Mouse (Mus musculus) liver, embryonic 16.5 days (tissue): ENCODE measurements around the gene Gm13288. TPM values are rescaled to one million over a fixed set of nuclear protein-coding genes. Genes with fewer than 3 reads are reported as not detected.
"Not testable (repeated sequence)": the region's sequence is repeated elsewhere in the genome, so short reads cannot be mapped to it uniquely, and the experiment has no call there.

Experiments used
- ATAC-seq: fragments of 200-750 bp; cut with Nextera tagmentation; 2 replicates; pipeline ENCODE4 v1.8.0; 2017; ENCODE audit warnings: low read depth, mild to moderate bottlenecking, moderate number of reproducible peaks, moderate library complexity
- H3K27ac ChIP-seq: fragments of 300-500 bp; sonication (generic); 2 replicates; pipeline ENCODE4 v1.5.1; 2014; ENCODE audit warnings: mild to moderate bottlenecking, low read length
- H3K27me3 ChIP-seq: fragments of 300-500 bp; sonication (generic); 2 replicates; pipeline ENCODE4 v1.6.1; 2014; ENCODE audit warnings: low read depth, low read length, mixed read lengths; ENCODE audit not compliant: control insufficient read depth, insufficient read depth
- H3K36me3 ChIP-seq: fragments of 300-500 bp; sonication (generic); 2 replicates; pipeline ENCODE4 v1.6.1; 2014; ENCODE audit warnings: mild to moderate bottlenecking; ENCODE audit not compliant: control insufficient read depth, insufficient read depth
- H3K4me1 ChIP-seq: fragments of 300-500 bp; sonication (generic); 2 replicates; pipeline ENCODE4 v1.6.1; 2014; ENCODE audit warnings: low read depth, low read length, mixed read lengths; ENCODE audit not compliant: control insufficient read depth
- H3K4me2 ChIP-seq: fragments of 300-500 bp; sonication (generic); 2 replicates; pipeline ENCODE4 v1.6.1; 2014; ENCODE audit warnings: low read depth, low read length, mixed read lengths
- H3K4me3 ChIP-seq: fragments of 300-500 bp; sonication (generic); 2 replicates; pipeline ENCODE4 v1.5.1; 2014; ENCODE audit warnings: low read depth, mild to moderate bottlenecking, low read length
- H3K9ac ChIP-seq: fragments of 300-500 bp; sonication (generic); 2 replicates; pipeline ENCODE4 v1.6.1; 2014; ENCODE audit warnings: low read depth, low read length
- H3K9me3 ChIP-seq: fragments of 300-500 bp; sonication (generic); replicated peaks from 2 replicates; pipeline ENCODE4 v1.6.1; 2016; ENCODE audit warnings: low read length; ENCODE audit not compliant: control insufficient read depth
- WGBS: fragments of 180-500 bp; shearing (Covaris S2); extraction: QIAGEN DNeasy Blood & Tissue Kit; methylation state at CpG from one replicate; pipeline ENCODE4 v1.1.7; 2014; ENCODE audit not compliant: insufficient replicate concordance; 5-methylcytosine and 5-hydroxymethylcytosine counted together
- polyA plus RNA-seq: library from polyadenylated mRNA; unstranded; fragments of >200 nt; fragmentation: Nextera tagmentation; extraction: Ambion mirVana; gene quantifications from 2 replicates; pipeline ENCODE4 v1.2.1, GENCODE M21; 2015

Gene Gm13288
- polyA plus RNA-seq, 1 experiment from 2014 or later = not detected

GRCm38 (mm10) chr4:88763384-88764018 lies 41.8 kb upstream of the Gm13288 start:
- 3% methylated on average over 27 of the region's 42 CpGs for WGBS
- not testable (repeated sequence) for ATAC-seq

GRCm38 (mm10) chr4:88773534-88773933 lies 31.8 kb upstream of the Gm13288 start, which contains the start of gene Gm13290:
Gm13290 (plus strand) TSS chr4:88773834.
- not testable (repeated sequence) for H3K4me3 ChIP-seq, H3K27ac ChIP-seq, H3K36me3 ChIP-seq, H3K4me2 ChIP-seq, ATAC-seq, H3K9me3 ChIP-seq, H3K27me3 ChIP-seq, H3K9ac ChIP-seq, H3K4me1 ChIP-seq
- no CpG with 5 or more reads among the region's 32 CpGs for WGBS

More at GRCm38 (mm10) chr4:88763384-88764018, 41.8 kb upstream of the Gm13288 start:
- H3K27ac ChIP-seq, H3K27me3 ChIP-seq, H3K4me1 ChIP-seq, H3K9me3 ChIP-seq, H3K36me3 ChIP-seq, H3K9ac ChIP-seq: not testable (repeated sequence)
- H3K4me3 ChIP-seq = peak overlapping the region; percentile 45; the same call in 1 of the 2 replicates
- peak overlapping the region; percentile 52 for H3K4me2 ChIP-seq

GRCm38 (mm10) chr4:88776622-88777021 lies 28.7 kb upstream of the Gm13288 start, which contains the start of gene Gm13289:
Gm13289 (plus strand) TSS chr4:88776922.
- not testable (repeated sequence) for H3K4me3 ChIP-seq, H3K9me3 ChIP-seq, H3K36me3 ChIP-seq, H3K9ac ChIP-seq, H3K4me1 ChIP-seq, H3K27ac ChIP-seq, H3K27me3 ChIP-seq, ATAC-seq, H3K4me2 ChIP-seq
- WGBS = no CpG with 5 or more reads among the region's 29 CpGs

- H3K4me1 ChIP-seq, H3K4me3 ChIP-seq, H3K9me3 ChIP-seq, H3K27me3 ChIP-seq, H3K9ac ChIP-seq, ATAC-seq, H3K36me3 ChIP-seq, H3K4me2 ChIP-seq, H3K27ac ChIP-seq: not testable (repeated sequence)
- no CpG with 5 or more reads among the region's 29 CpGs for WGBS
These were observed 25.8 kb upstream of the Gm13288 start, which contains the start of gene Gm13272 for GRCm38 (mm10) chr4:88779550-88779949. Gm13272 (plus strand) TSS chr4:88779850.

GRCm38 (mm10) chr4:88780320-88780719 lies 25.0 kb upstream of the Gm13288 start:
- not testable (repeated sequence) for H3K36me3 ChIP-seq, H3K4me2 ChIP-seq, H3K9me3 ChIP-seq, H3K27ac ChIP-seq, H3K4me1 ChIP-seq, H3K27me3 ChIP-seq, H3K4me3 ChIP-seq, ATAC-seq, H3K9ac ChIP-seq
- WGBS = 50% methylated on average over 13 of the region's 18 CpGs

GRCm38 (mm10) chr4:88781831-88782230 lies 23.5 kb upstream of the Gm13288 start, which contains the start of gene Ifnz:
Ifnz (plus strand) TSS chr4:88782131.
- not testable (repeated sequence) for ATAC-seq, H3K9ac ChIP-seq, H3K36me3 ChIP-seq, H3K4me3 ChIP-seq, H3K27me3 ChIP-seq, H3K9me3 ChIP-seq, H3K4me1 ChIP-seq, H3K27ac ChIP-seq
- 8% methylated on average over 4 of the region's 7 CpGs for WGBS
- H3K4me2 ChIP-seq = peak within 1 kb of the TSS; percentile 41; the same call in 1 of the 2 replicates

GRCm38 (mm10) chr4:88782335-88782734 lies 23.0 kb upstream of the Gm13288 start:
- H3K27ac ChIP-seq, H3K4me1 ChIP-seq, H3K4me3 ChIP-seq, H3K36me3 ChIP-seq, ATAC-seq, H3K27me3 ChIP-seq, H3K9ac ChIP-seq, H3K9me3 ChIP-seq: not testable (repeated sequence)
- peak overlapping the region; percentile 41; the same call in 1 of the 2 replicates for H3K4me2 ChIP-seq
- 0% methylated on average over 9 of the region's 31 CpGs for WGBS

GRCm38 (mm10) chr4:88785409-88785808 lies 19.9 kb upstream of the Gm13288 start, which contains the start of gene Gm13276:
Gm13276 (plus strand) TSS chr4:88785709.
- not testable (repeated sequence) for H3K36me3 ChIP-seq, H3K4me3 ChIP-seq, H3K4me2 ChIP-seq, H3K9me3 ChIP-seq, H3K27me3 ChIP-seq, H3K4me1 ChIP-seq, H3K27ac ChIP-seq, H3K9ac ChIP-seq, ATAC-seq
- WGBS = no CpG with 5 or more reads among the region's 27 CpGs

GRCm38 (mm10) chr4:88788402-88788801 lies 16.9 kb upstream of the Gm13288 start, which contains the start of gene Gm13277:
Gm13277 (plus strand) TSS chr4:88788632.
- H3K36me3 ChIP-seq, H3K9me3 ChIP-seq, ATAC-seq, H3K9ac ChIP-seq, H3K4me1 ChIP-seq, H3K4me3 ChIP-seq, H3K27ac ChIP-seq, H3K27me3 ChIP-seq, H3K4me2 ChIP-seq: not testable (repeated sequence)
- 0% methylated on average over 1 of the region's 28 CpGs for WGBS
